Mouse (Mus musculus) brain, embryonic 14.5 days (tissue): ENCODE data around the gene Zfp36l2.

Source experiments
- CTCF ChIP-seq: fragments of 200-500 bp; IDR thresholded peaks from 2 replicates; pipeline ENCODE4 v1.5.1; 2012; ENCODE audit warnings: inconsistent platforms, mild to moderate bottlenecking, moderate library complexity, borderline replicate concordance; ENCODE audit not compliant: insufficient read depth, insufficient read length; ENCODE audit errors: extremely low read depth
- POLR2A ChIP-seq: fragments of 200-500 bp; IDR thresholded peaks from 2 replicates; pipeline ENCODE4 v1.6.1; 2012; ENCODE audit warnings: mild to moderate bottlenecking, inconsistent platforms, borderline replicate concordance; ENCODE audit not compliant: poor library complexity, insufficient read depth, insufficient read length, severe bottlenecking; ENCODE audit errors: extremely low read depth

DNA sequence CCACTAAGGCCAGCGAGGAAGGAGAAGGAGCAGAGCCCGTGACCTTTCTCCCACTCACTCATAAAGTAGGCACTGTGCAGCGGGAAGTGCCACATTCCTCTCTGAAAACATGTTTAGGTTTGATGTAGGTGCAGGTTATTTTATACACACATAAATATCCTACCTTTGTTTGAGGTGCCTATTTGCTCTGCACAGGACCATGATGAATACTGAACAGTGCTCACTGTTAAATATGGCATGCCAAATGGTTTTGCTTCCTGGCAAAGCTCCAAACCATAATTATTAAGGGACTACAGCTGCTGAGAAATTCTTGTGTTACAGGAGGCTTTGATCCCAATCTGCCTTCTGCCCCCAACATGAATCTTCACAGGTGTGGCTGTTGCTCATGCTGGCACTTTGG lies 18.5 kb upstream of the Zfp36l2 start:
- TF ChIP-seq CTCF = no peak
- TF ChIP-seq POLR2A = no peak
